In genomic region chr17:27083601-27084000, GRCm38 (mm10) we compare ENCODE assay signal across 10 mouse cellular contexts. TPM values are rescaled to one million over a fixed set of nuclear protein-coding genes. Genes with fewer than 3 reads are reported as not detected.
DNase-seq lines count a peak whose midpoint lies in the region; ATAC-seq and TF ChIP-seq lines count a peak whose summit lies in the region.
"Had no signal": no experiment of that assay in that cellular context is flagged by ENCODE, and none has a peak within 500 bp of the region (broad histone marks: within the 10 kb centered on the region; RNA-seq: fewer than 3 reads in every experiment).

No protein-coding gene starts in this region.

- DNase-seq in adrenal gland, adult (ENCODE audit: inconsistent age in 2 of 2, low spot score in 1 of 2): peak; percentile 63 to 72
- DNase-seq in adrenal gland, postnatal 4 days (ENCODE audit: low spot score in 2 of 2): no peak
- DNase-seq in stomach, postnatal 0 days (ENCODE audit: low spot score): peak; percentile 57
- DNase-seq in layer of hippocampus, postnatal 36 days: no peak
- DNase-seq: cerebellum, adult 8-10 months had no signal

- 0 out of 2 replicates have a peak overlapping the region, but pooled peaks have one; percentile 6 for H3K9ac ChIP-seq in midbrain, embryonic 16.5 days (ENCODE audit: low read depth, low read length)
- H3K9ac ChIP-seq in midbrain, embryonic 15.5 days: no peak overlapping the region
- 0 out of 2 replicates have a peak overlapping the region, but pooled peaks have one; percentile 55 for H3K9ac ChIP-seq in intestine, embryonic 16.5 days (ENCODE audit: low read depth, low read length)
- no peak overlapping the region for H3K9ac ChIP-seq in stomach, postnatal 0 days (ENCODE audit: low read length)
- H3K9ac ChIP-seq in forebrain, embryonic 16.5 days (replicated peaks; ENCODE audit: low read depth, low read length): no peak overlapping the region

- no peak for TF ChIP-seq EP300 in stomach, postnatal 0 days (optimal IDR thresholded peaks at IDR 0.05)

- no peaks in the 10 kb centered on the region for H3K4me1 ChIP-seq in midbrain, embryonic 16.5 days (ENCODE audit: control insufficient read depth, insufficient read depth, low read length)
- H3K4me1 ChIP-seq in midbrain, embryonic 15.5 days: no peaks in the 10 kb centered on the region
- H3K4me1 ChIP-seq in intestine, embryonic 16.5 days (ENCODE audit: control insufficient read depth, insufficient read depth, low read length): peaks cover 44% of the 10 kb centered on the region
- no peaks in the 10 kb centered on the region for H3K4me1 ChIP-seq in stomach, postnatal 0 days (replicated peaks; ENCODE audit: control insufficient read depth, insufficient read depth)
- no peaks in the 10 kb centered on the region for H3K4me1 ChIP-seq in forebrain, embryonic 16.5 days (replicated peaks; ENCODE audit: control insufficient read depth, insufficient read depth, low read length)

- no peaks in the 10 kb centered on the region for H3K36me3 ChIP-seq in midbrain, embryonic 16.5 days (ENCODE audit: control insufficient read depth, insufficient read depth, low read length)
- no peaks in the 10 kb centered on the region for H3K36me3 ChIP-seq in midbrain, embryonic 15.5 days (replicated peaks)
- H3K36me3 ChIP-seq in intestine, embryonic 16.5 days (ENCODE audit: control insufficient read depth, insufficient read depth, low read length): peaks cover 4% of the 10 kb centered on the region; the same call in 1 of the 2 replicates
- H3K36me3 ChIP-seq in stomach, postnatal 0 days (ENCODE audit: control insufficient read depth, insufficient read depth, low read length): no peaks in the 10 kb centered on the region
- H3K36me3 ChIP-seq in forebrain, embryonic 16.5 days (ENCODE audit: control insufficient read depth, insufficient read depth): no peaks in the 10 kb centered on the region

- no peak overlapping the region for H3K4me3 ChIP-seq in midbrain, embryonic 16.5 days (ENCODE audit: low read depth, low read length)
- no peak overlapping the region for H3K4me3 ChIP-seq in midbrain, embryonic 15.5 days
- H3K4me3 ChIP-seq in intestine, embryonic 16.5 days (ENCODE audit: low read length): no peak overlapping the region
- no peak overlapping the region for H3K4me3 ChIP-seq in stomach, postnatal 0 days (ENCODE audit: low read depth, low read length)
- no peak overlapping the region for H3K4me3 ChIP-seq in forebrain, embryonic 16.5 days (replicated peaks; ENCODE audit: low read length)
- H3K4me3 ChIP-seq: erythroblast, embryonic 14.5 days had no signal

- ATAC-seq in midbrain, embryonic 16.5 days: no peak
- ATAC-seq in midbrain, embryonic 15.5 days (replicated peaks): no peak
- peak; percentile 65 for ATAC-seq in intestine, embryonic 16.5 days
- ATAC-seq in stomach, postnatal 0 days (ENCODE audit: low FRiP score, low TSS enrichment): peak; percentile 87
- no peak for ATAC-seq in forebrain, embryonic 16.5 days

- no peak overlapping the region for H3K4me2 ChIP-seq in midbrain, embryonic 16.5 days (ENCODE audit: low read length)
- no peak overlapping the region for H3K4me2 ChIP-seq in midbrain, embryonic 15.5 days
- H3K4me2 ChIP-seq in intestine, embryonic 16.5 days (ENCODE audit: low read depth, low read length): no peak overlapping the region
- H3K4me2 ChIP-seq in stomach, postnatal 0 days (replicated peaks; ENCODE audit: low read depth): no peak overlapping the region
- no peak overlapping the region for H3K4me2 ChIP-seq in forebrain, embryonic 16.5 days (ENCODE audit: low read length)

- no peak for TF ChIP-seq CTCF in stomach, postnatal 0 days (IDR thresholded peaks at IDR 0.05; ENCODE audit: low read depth)

- H3K27ac ChIP-seq in midbrain, embryonic 16.5 days (ENCODE audit: low read length): no peak overlapping the region
- no peak overlapping the region for H3K27ac ChIP-seq in midbrain, embryonic 15.5 days
- H3K27ac ChIP-seq in intestine, embryonic 16.5 days (ENCODE audit: low read length): peak overlapping the region; percentile 90
- H3K27ac ChIP-seq in stomach, postnatal 0 days (replicated peaks): 0 out of 2 replicates have a peak overlapping the region, but pooled peaks have one; percentile 13
- H3K27ac ChIP-seq in forebrain, embryonic 16.5 days (ENCODE audit: low read length): no peak overlapping the region

- WGBS in midbrain, embryonic 16.5 days: 76% methylated on average over 9 of the region's 9 CpGs
- WGBS in midbrain, embryonic 15.5 days: 90% methylated on average over 9 of the region's 9 CpGs
- 50% methylated on average over 9 of the region's 9 CpGs for WGBS in intestine, embryonic 16.5 days
- 58% methylated on average over 9 of the region's 9 CpGs for WGBS in stomach, postnatal 0 days
- WGBS in forebrain, embryonic 16.5 days: 81% methylated on average over 9 of the region's 9 CpGs

- no peaks in the 10 kb centered on the region for H3K27me3 ChIP-seq in midbrain, embryonic 16.5 days (ENCODE audit: control insufficient read depth, insufficient read depth, low read depth, low read length)
- no peaks in the 10 kb centered on the region for H3K27me3 ChIP-seq in midbrain, embryonic 15.5 days (replicated peaks)
- no peaks in the 10 kb centered on the region for H3K27me3 ChIP-seq in intestine, embryonic 16.5 days (replicated peaks; ENCODE audit: control insufficient read depth, insufficient read depth, low read length)
- H3K27me3 ChIP-seq in stomach, postnatal 0 days (ENCODE audit: control insufficient read depth, insufficient read depth, low read length): no peaks in the 10 kb centered on the region
- H3K27me3 ChIP-seq in forebrain, embryonic 16.5 days (replicated peaks; ENCODE audit: control insufficient read depth, insufficient read depth, low read length): no peaks in the 10 kb centered on the region

- H3K9me3 ChIP-seq in midbrain, embryonic 16.5 days (replicated peaks; ENCODE audit: control insufficient read depth, low read length, poor library complexity, severe bottlenecking): no peaks in the 10 kb centered on the region
- no peaks in the 10 kb centered on the region for H3K9me3 ChIP-seq in midbrain, embryonic 15.5 days
- H3K9me3 ChIP-seq in intestine, embryonic 16.5 days (ENCODE audit: control insufficient read depth, low read length): 0 out of 2 replicates have a peak, but pooled peaks cover 2% of the 10 kb centered on the region
- H3K9me3 ChIP-seq in stomach, postnatal 0 days (ENCODE audit: control insufficient read depth, low read length): no peaks in the 10 kb centered on the region
- peaks cover 2% of the 10 kb centered on the region; the same call in 1 of the 2 replicates for H3K9me3 ChIP-seq in forebrain, embryonic 16.5 days (ENCODE audit: control insufficient read depth, low read length)

RNA-seq across cellular contexts. Expression of gene Itpr3, which starts 26.5 kb away (rescaled TPM):
- total RNA-seq in adrenal gland, postnatal 4 days (2021): 10 to 100 TPM; 13.6 to 19.4 TPM
- polyA plus RNA-seq in midbrain, embryonic 16.5 days (2015; fragmentation: Nextera tagmentation; extraction: Ambion mirVana): 0.70 and 0.73 TPM in 2 replicates
- polyA plus RNA-seq in midbrain, embryonic 15.5 days (2015; fragmentation: Nextera tagmentation; extraction: Ambion mirVana): 0.78 and 0.80 TPM in 2 replicates
- polyA plus RNA-seq in intestine, embryonic 16.5 days (2015; fragmentation: Nextera tagmentation; extraction: Ambion mirVana): 12.1 and 16.5 TPM in 2 replicates
- polyA plus RNA-seq in stomach, postnatal 0 days (2015; fragmentation: Nextera tagmentation; extraction: Ambion mirVana): 5.9 and 6.6 TPM in 2 replicates
- 1 to 10 TPM; 1.6 to 1.7 TPM for total RNA-seq in layer of hippocampus, postnatal 36 days (2021)
- polyA plus RNA-seq in forebrain, embryonic 16.5 days (2015; fragmentation: Nextera tagmentation; extraction: Ambion mirVana): 0.63 and 0.73 TPM in 2 replicates

RNA-seq across cellular contexts. Expression of gene Uqcc2, which starts 50.1 kb away (rescaled TPM):
- 100 to 1,000 TPM; 128 to 138 TPM for total RNA-seq in adrenal gland, postnatal 4 days (2021)
- 360 and 384 TPM in 2 replicates for polyA plus RNA-seq in midbrain, embryonic 16.5 days (2015; fragmentation: Nextera tagmentation; extraction: Ambion mirVana)
- 365 and 372 TPM in 2 replicates for polyA plus RNA-seq in midbrain, embryonic 15.5 days (2015; fragmentation: Nextera tagmentation; extraction: Ambion mirVana)
- polyA plus RNA-seq in intestine, embryonic 16.5 days (2015; fragmentation: Nextera tagmentation; extraction: Ambion mirVana): 238 and 255 TPM in 2 replicates
- 234 and 250 TPM in 2 replicates for polyA plus RNA-seq in stomach, postnatal 0 days (2015; fragmentation: Nextera tagmentation; extraction: Ambion mirVana)
- 100 to 1,000 TPM; 205 to 207 TPM for total RNA-seq in layer of hippocampus, postnatal 36 days (2021)
- 253 and 266 TPM in 2 replicates for polyA plus RNA-seq in forebrain, embryonic 16.5 days (2015; fragmentation: Nextera tagmentation; extraction: Ambion mirVana)

RNA-seq across cellular contexts. Expression of gene Bak1, which starts 54.8 kb away (rescaled TPM):
- total RNA-seq in adrenal gland, postnatal 4 days (2021): 10 to 100 TPM; 43.8 to 46.4 TPM
- polyA plus RNA-seq in midbrain, embryonic 16.5 days (2015; fragmentation: Nextera tagmentation; extraction: Ambion mirVana): 2.9 and 3.7 TPM in 2 replicates
- polyA plus RNA-seq in midbrain, embryonic 15.5 days (2015; fragmentation: Nextera tagmentation; extraction: Ambion mirVana): 3.5 and 4.2 TPM in 2 replicates
- 8.5 and 10.3 TPM in 2 replicates for polyA plus RNA-seq in intestine, embryonic 16.5 days (2015; fragmentation: Nextera tagmentation; extraction: Ambion mirVana)
- 3.5 and 3.6 TPM in 2 replicates for polyA plus RNA-seq in stomach, postnatal 0 days (2015; fragmentation: Nextera tagmentation; extraction: Ambion mirVana)
- total RNA-seq in layer of hippocampus, postnatal 36 days (2021): 10 to 100 TPM; 13.0 to 13.7 TPM
- polyA plus RNA-seq in forebrain, embryonic 16.5 days (2015; fragmentation: Nextera tagmentation; extraction: Ambion mirVana): 2.2 and 2.7 TPM in 2 replicates

Comparison
In these comparisons a context has a peak if more than half of its experiments do, and no peak if none do; other contexts are left out.
1. DNase-seq: peak in adrenal gland, adult (2 of 2) and stomach, postnatal 0 days (single experiment); none in adrenal gland, postnatal 4 days (0 of 2) and layer of hippocampus, postnatal 36 days (0 of 2).
2. H3K9ac ChIP-seq: peak in midbrain, embryonic 16.5 days (single experiment) and intestine, embryonic 16.5 days (single experiment); none in midbrain, embryonic 15.5 days (single experiment), stomach, postnatal 0 days (single experiment) and forebrain, embryonic 16.5 days (single experiment).
3. ATAC-seq: peak in intestine, embryonic 16.5 days (single experiment) and stomach, postnatal 0 days (single experiment); none in midbrain, embryonic 16.5 days (single experiment), midbrain, embryonic 15.5 days (single experiment) and forebrain, embryonic 16.5 days (single experiment).
4. H3K27ac ChIP-seq: peak in intestine, embryonic 16.5 days (single experiment) and stomach, postnatal 0 days (single experiment); none in midbrain, embryonic 16.5 days (single experiment), midbrain, embryonic 15.5 days (single experiment) and forebrain, embryonic 16.5 days (single experiment).